Mouse (Mus musculus) megakaryocyte progenitor cell, adult 5-6 weeks (primary cell): ENCODE data around the gene Tcf7l1. TPM values are rescaled to one million over a fixed set of nuclear protein-coding genes. Genes with fewer than 3 reads are reported as not detected.

Experiments
- ATAC-seq: replicated peaks from 2 replicates; pipeline ENCODE4 v1.8.0; 2016; ENCODE audit warnings: mild to moderate bottlenecking, moderate TSS enrichment, inconsistent platforms; ENCODE audit not compliant: poor library complexity
- total RNA-seq, 2 experiments: library from RNA; stranded (forward) in 1 of 2; stranded (reverse) in 1 of 2; fragments of 157-497, 149-512 nt in 1 of 2; fragments of 200-1000 nt in 1 of 2; gene quantifications; 2 replicates each; pipeline versions ENCODE4 v1.2.3 to v1.2.4; 2015 to 2017

The Tcf7l1 gene
- total RNA-seq, 2 experiments from 2014 or later: 0.52 TPM; not detected in 1

- no peak for ATAC-seq
Observed at GRCm38 (mm10) chr6:72787322-72787947, 1.6 kb downstream of the Tcf7l1 start.

- ATAC-seq: no peak
Observed at GRCm38 (mm10) chr6:72783780-72784179, 5.3 kb downstream of the Tcf7l1 start.

DNA sequence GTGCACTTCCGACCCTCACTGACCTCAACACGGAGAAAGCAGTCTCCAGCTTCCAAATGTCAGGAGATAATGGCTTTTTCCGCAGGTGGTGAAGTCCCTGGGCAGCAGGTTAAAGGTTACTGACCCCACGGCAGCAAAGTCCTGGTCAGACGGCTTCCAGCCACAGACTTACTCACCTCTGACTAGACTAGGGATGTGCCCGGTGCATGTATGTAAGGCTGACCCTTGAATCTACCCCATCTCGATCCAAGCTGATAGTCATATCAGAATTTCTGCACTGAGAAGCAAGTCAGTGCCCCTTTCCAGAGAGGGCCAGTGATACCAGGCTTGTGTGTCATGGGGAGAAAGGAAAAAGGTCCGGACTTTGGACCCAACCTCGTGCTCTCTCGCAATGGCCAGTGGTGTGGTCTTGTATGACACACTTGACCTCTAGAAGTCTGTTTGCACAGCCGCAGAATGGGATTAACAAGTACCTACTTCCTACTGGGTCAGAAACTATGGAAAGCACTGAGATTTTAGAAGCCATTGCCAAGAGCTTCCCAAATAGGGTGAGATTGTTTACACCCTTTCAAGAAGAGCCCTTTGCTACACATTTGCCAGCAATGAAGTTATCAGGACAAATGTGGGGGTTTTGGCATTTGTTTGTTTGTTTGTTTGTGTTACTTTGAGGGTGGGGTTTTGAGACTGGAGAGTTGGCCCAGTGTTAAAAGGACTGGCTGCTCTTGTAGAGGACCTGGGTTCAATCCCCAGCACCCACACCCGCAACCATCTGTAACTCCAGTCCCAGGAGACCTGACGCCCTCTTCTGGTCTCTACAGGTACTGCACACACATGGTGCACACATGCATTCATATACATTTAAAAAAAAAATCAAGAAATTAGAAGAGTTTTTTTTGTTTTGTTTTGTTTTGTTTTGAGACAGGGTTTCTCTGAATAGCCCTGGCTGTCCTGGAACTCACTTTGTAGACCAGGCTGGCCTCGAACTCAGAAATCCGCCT lies 10.0 kb downstream of the Tcf7l1 start:
- no peak for ATAC-seq

DNA sequence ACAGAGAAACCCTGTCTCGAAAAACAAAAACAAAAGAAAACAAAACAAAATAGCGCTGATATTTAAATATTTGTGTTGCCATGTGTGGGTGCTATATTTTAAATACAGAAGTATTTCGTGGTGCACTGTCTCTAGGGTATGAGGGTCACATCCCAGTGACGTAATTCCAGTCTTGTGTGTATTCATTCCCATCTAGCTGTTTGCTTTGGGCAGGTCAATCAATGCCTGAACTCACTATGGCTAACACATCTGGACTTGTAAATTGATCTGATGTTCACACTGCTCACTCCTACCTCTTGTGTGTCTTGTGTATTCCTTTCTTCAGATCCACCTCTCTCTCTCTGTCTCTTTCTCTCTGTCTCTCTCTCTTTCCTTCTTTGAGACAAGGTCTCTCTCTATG lies 11.8 kb downstream of the Tcf7l1 start:
- no peak for ATAC-seq

- ATAC-seq: no peak
Observed at GRCm38 (mm10) chr6:72774275-72774674, 14.8 kb downstream of the Tcf7l1 start.

DNA sequence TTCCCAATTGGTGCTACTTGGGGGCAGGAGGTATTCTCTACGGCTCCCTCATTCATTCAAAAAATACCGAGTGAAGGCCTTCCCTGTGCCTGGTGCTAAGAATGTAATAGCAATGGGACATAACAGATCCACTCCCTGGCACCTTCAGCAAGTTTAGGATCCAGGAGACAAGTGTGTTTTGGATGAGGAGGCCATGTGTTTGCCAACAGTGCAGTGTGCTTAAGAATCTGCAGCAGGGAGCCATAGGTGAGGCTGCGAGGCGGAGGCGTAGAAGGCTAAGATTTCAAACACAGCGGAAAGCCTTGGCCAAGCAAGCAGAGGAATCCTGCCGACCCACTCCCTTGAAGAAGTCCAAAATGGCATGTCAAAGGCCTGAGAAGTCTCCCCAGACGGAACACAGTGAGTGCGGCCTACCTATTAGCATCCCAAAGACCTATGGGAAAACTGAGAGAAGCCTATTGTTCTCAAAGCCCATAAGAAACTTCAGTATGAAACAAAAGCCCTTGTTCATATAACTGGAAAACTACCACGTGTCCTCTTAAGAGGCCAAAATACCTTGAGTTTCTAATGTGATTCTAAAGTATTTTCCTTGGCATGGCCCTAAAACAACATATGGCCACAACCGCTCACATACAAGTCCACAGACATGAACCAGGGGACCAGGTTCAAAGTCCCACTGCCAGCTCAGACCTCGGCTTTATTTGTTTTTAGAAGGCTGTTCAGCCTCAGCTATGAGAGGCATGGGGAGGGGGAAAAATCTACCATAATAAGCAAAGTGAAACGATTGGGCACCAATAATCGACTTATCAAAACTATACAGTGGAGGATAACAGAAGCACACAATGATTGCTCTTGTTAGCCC lies 18.9 kb downstream of the Tcf7l1 start:
- ATAC-seq: no peak

- no peak for ATAC-seq
Observed at GRCm38 (mm10) chr6:72769343-72769742, 19.7 kb downstream of the Tcf7l1 start.

GRCm38 (mm10) chr6:72768804-72769203 lies 20.2 kb downstream of the Tcf7l1 start:
- no peak for ATAC-seq

GRCm38 (mm10) chr6:72768097-72768496 lies 21.0 kb downstream of the Tcf7l1 start:
- ATAC-seq: no peak

GRCm38 (mm10) chr6:72763616-72764015 lies 25.4 kb downstream of the Tcf7l1 start:
- ATAC-seq: no peak

DNA sequence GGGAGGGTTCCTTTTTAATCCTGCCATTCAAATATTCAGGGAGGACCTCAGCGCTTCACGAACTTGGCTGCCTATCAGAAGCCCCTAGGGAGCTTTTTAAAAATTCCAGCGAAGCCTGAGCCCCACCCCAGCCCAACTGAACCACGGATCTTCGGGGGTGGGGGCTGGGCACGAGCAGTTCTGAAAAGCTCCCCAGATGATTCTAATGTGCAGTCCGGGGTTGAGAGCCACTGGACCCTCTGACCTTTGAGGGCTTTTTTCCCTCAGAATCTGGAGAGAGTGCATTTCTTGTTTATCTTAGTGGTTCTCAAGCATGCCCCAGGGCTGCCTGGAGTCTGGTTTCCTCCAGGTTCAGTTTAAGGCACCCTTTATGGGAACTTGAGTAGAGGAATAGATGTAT lies 27.4 kb downstream of the Tcf7l1 start:
- ATAC-seq: no peak

DNA sequence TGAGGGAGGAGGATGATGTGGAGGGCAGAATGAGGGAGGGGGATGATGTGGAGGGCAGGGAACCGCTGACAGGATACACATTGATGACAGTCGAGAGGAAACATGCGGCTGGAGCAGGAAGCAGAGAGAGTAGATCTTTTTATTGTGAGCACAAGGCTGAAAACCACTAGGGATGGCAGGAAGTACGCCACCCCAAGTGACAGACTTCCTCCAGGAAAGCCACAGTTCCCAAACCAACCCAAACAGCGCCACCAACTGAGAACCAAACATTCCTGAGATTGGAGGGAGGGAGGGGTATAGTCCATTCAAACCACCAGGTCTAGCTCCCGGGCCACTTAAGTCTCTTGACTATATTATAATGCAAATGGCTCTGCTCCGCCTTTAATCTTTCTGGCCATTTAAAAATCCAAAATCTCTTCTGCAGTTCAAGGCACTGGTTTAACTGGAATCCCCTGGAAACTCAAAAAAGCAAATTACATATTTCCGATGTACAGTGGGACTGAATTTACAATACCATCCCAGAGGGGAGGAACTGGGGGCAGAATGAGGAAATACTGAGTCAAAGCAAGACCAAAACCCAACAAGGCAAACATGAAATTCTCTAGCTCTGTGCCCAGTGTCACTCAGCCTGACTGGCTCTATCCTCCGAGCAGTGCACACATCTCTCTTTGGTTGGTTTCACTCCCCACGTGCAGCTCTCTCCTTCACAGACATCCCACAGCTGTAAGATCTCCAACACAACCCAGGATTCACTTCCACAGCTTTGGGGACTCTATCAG lies 30.6 kb downstream of the Tcf7l1 start:
- ATAC-seq: peak; percentile 65

GRCm38 (mm10) chr6:72755267-72755889 lies 33.7 kb downstream of the Tcf7l1 start:
- no peak for ATAC-seq

GRCm38 (mm10) chr6:72754215-72754614 lies 34.8 kb downstream of the Tcf7l1 start:
- no peak for ATAC-seq

DNA sequence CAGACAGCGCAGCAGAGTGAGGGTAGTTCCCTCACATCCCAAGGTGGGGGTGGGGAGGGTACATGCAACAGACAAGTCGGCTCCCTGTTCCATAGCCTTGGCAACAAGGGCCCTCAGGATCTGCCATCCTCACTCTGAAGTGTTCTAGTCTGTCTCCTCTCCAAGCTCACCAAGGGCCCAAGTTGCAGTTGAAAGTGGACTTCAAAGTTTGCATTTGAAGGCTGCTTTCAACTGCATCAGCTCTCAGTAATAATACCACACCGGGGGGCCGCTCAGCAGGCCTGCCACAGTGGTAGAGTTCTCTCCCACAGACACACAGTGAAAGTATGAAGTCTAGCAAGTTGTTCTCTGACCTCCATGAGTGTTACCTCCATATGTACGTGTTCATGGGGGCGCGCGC lies 35.3 kb downstream of the Tcf7l1 start:
- no peak for ATAC-seq

DNA sequence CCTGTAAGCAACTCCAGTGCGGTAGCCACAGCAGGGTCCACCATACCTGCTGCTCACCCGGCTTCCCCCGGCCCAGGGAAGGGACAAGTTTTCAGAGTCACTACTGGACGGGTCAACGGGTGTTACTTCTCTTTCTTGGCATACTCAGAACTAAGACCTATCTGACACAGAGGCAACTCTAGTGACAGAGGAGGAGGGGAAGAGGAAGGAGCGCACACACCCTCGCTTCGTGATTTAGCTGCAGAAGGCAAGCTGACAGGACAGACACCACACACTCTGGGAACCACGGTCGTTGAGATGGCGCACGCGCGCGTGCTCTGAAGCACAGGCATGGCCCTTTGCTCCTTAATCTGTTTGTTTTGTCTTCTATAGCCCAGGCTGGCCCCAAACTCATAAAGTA lies 36.2 kb downstream of the Tcf7l1 start:
- ATAC-seq: peak; percentile 54; the same call in 1 of the 2 replicates

GRCm38 (mm10) chr6:72751210-72751609 lies 37.8 kb downstream of the Tcf7l1 start:
- peak; percentile 31; the same call in 1 of the 2 replicates for ATAC-seq

- ATAC-seq: no peak
Observed at GRCm38 (mm10) chr6:72748882-72749437, 40.1 kb downstream of the Tcf7l1 start.

GRCm38 (mm10) chr6:72748421-72748820 lies 40.6 kb downstream of the Tcf7l1 start:
- no peak for ATAC-seq

GRCm38 (mm10) chr6:72747814-72748213 lies 41.2 kb downstream of the Tcf7l1 start:
- no peak for ATAC-seq
